Mouse (Mus musculus): Measurements from ENCODE around the gene Nr4a3.

DNA sequence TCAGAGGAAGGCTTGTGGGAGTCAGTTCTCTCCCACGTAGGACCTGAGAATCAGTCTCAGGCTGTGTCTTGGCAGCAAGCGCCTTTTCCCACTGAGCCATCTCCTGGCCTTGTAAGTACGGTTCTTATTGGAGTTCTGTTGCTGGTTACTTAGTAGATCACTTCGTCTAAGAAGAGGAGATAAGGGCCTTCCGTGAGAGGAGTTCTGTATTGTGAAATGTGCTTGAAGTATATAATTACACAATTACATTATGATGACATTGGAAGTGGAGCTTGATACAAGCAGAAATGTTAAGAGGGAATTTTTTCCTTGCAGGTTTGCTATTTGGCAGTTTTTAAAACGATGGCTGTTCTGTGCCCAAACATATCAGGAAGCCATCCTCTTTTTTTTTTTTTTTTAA, 85.4 kb downstream of the Nr4a3 start:
- no peak for TF ChIP-seq POLR2A (IDR thresholded peaks at IDR 0.05; ENCODE audit: borderline replicate concordance, extremely low read depth, insufficient read depth, insufficient read length, poor library complexity, severe bottlenecking)
- no peak for TF ChIP-seq CTCF (IDR thresholded peaks at IDR 0.05; ENCODE audit: borderline replicate concordance, extremely low read depth, insufficient read depth, insufficient read length)
